Comparison of ENCODE assay signal across 20 mouse cellular contexts in genomic region chr10:70581556-70582211, GRCm38 (mm10).
DNase-seq lines count a peak whose midpoint lies in the region; ATAC-seq and TF ChIP-seq lines count a peak whose summit lies in the region.
"Had no signal": no experiment of that assay in that cellular context is flagged by ENCODE, and none has a peak within 500 bp of the region (broad histone marks: within the 10 kb centered on the region; RNA-seq: fewer than 3 reads in every experiment).

No protein-coding gene starts in this region.

- H3K27ac ChIP-seq in hindbrain, postnatal 0 days = peak overlapping the region; percentile 6; the same call in 1 of the 2 replicates
- H3K27ac ChIP-seq in hindbrain, embryonic 12.5 days = no peak overlapping the region
- H3K27ac ChIP-seq in forebrain, embryonic 13.5 days = no peak overlapping the region
- H3K27ac ChIP-seq: embryonic facial prominence, embryonic 13.5 days; gastrocnemius, adult 2 months; hindbrain, embryonic 15.5 days; kidney, embryonic 15.5 days; liver, embryonic 14.5 days; midbrain, embryonic 12.5 days; neural tube, embryonic 12.5 days had no signal

- 0 out of 2 replicates have a peak, but pooled peaks have one; percentile 27 for ATAC-seq in hindbrain, postnatal 0 days
- no peak for ATAC-seq in hindbrain, embryonic 12.5 days (ENCODE audit: low FRiP score)
- no peak for ATAC-seq in forebrain, embryonic 13.5 days
- ATAC-seq: forebrain, postnatal 0 days; intestine, embryonic 16.5 days had no signal

- no peak overlapping the region for H3K4me2 ChIP-seq in hindbrain, postnatal 0 days (ENCODE audit: low read depth, low read length)
- H3K4me2 ChIP-seq in hindbrain, embryonic 12.5 days (replicated peaks) = no peak overlapping the region
- no peak overlapping the region for H3K4me2 ChIP-seq in forebrain, embryonic 13.5 days
- H3K4me2 ChIP-seq: embryonic facial prominence, embryonic 13.5 days; hindbrain, embryonic 15.5 days; kidney, embryonic 15.5 days; midbrain, embryonic 12.5 days; neural tube, embryonic 12.5 days had no signal

- H3K36me3 ChIP-seq in hindbrain, postnatal 0 days (ENCODE audit: insufficient read depth, low read length) = no peaks in the 10 kb centered on the region
- H3K36me3 ChIP-seq in hindbrain, embryonic 12.5 days = no peaks in the 10 kb centered on the region
- H3K36me3 ChIP-seq in forebrain, embryonic 13.5 days (ENCODE audit: poor library complexity, severe bottlenecking) = no peaks in the 10 kb centered on the region
- H3K36me3 ChIP-seq: embryonic facial prominence, embryonic 13.5 days; hindbrain, embryonic 15.5 days; kidney, embryonic 15.5 days; midbrain, embryonic 12.5 days; neural tube, embryonic 12.5 days had no signal

- H3K4me1 ChIP-seq in hindbrain, postnatal 0 days (ENCODE audit: insufficient read depth, low read length) = no peaks in the 10 kb centered on the region; the same call in 1 of the 2 replicates
- H3K4me1 ChIP-seq in hindbrain, embryonic 12.5 days = 0 out of 2 replicates have a peak, but pooled peaks cover 4% of the 10 kb centered on the region
- no peaks in the 10 kb centered on the region for H3K4me1 ChIP-seq in forebrain, embryonic 13.5 days
- H3K4me1 ChIP-seq: embryonic facial prominence, embryonic 13.5 days; kidney, embryonic 15.5 days; midbrain, embryonic 12.5 days; neural tube, embryonic 12.5 days had no signal

- H3K4me3 ChIP-seq in hindbrain, postnatal 0 days (ENCODE audit: low read length) = no peak overlapping the region
- H3K4me3 ChIP-seq in hindbrain, embryonic 12.5 days = no peak overlapping the region
- H3K4me3 ChIP-seq in forebrain, embryonic 13.5 days = no peak overlapping the region
- H3K4me3 ChIP-seq: embryonic facial prominence, embryonic 13.5 days; gastrocnemius, adult 2 months; hindbrain, embryonic 15.5 days; kidney, embryonic 15.5 days; midbrain, embryonic 12.5 days; neural tube, embryonic 12.5 days had no signal

- no peak for DNase-seq in hindbrain, postnatal 0 days (ENCODE audit: low spot score)
- peak; percentile 18 for DNase-seq in brain, embryonic 14.5 days (ENCODE audit: low read depth)
- DNase-seq in cerebellum, postnatal 10 days = peak; percentile 34 to 49
- peak; percentile 24 for DNase-seq in retina, embryonic 14.5 days (ENCODE audit: low spot score)
- no peak for DNase-seq in right cerebral cortex, adult 18-20 months
- DNase-seq: B cell, adult 2 months; forebrain, postnatal 0 days; gastrocnemius, adult 2 months; heart, postnatal 36 days; kidney, postnatal 4 days; thymus, adult 18-20 months had no signal

- 48% methylated on average over 7 of the region's 7 CpGs for whole genome bisulfite sequencing in hindbrain, postnatal 0 days
- 77% methylated on average over 7 of the region's 7 CpGs for WGBS in hindbrain, embryonic 12.5 days
- WGBS in forebrain, embryonic 13.5 days = 81% methylated on average over 7 of the region's 7 CpGs

- no peak for TF ChIP-seq CTCF in hindbrain, postnatal 0 days (IDR thresholded peaks at IDR 0.05; ENCODE audit: low read depth)
- TF ChIP-seq CTCF in brain, embryonic 14.5 days (IDR thresholded peaks at IDR 0.05; ENCODE audit: borderline replicate concordance, extremely low read depth, insufficient read depth, insufficient read length) = no peak

- no peak overlapping the region for H3K9ac ChIP-seq in hindbrain, postnatal 0 days (replicated peaks; ENCODE audit: low read length)
- no peak overlapping the region for H3K9ac ChIP-seq in hindbrain, embryonic 12.5 days
- no peak overlapping the region for H3K9ac ChIP-seq in forebrain, embryonic 13.5 days
- H3K9ac ChIP-seq: embryonic facial prominence, embryonic 13.5 days; forebrain, postnatal 0 days; hindbrain, embryonic 15.5 days; kidney, embryonic 15.5 days; liver, embryonic 14.5 days; midbrain, embryonic 12.5 days; neural tube, embryonic 12.5 days had no signal

- no peaks in the 10 kb centered on the region for H3K9me3 ChIP-seq in hindbrain, postnatal 0 days (ENCODE audit: low read length)
- H3K9me3 ChIP-seq in hindbrain, embryonic 12.5 days (replicated peaks) = no peaks in the 10 kb centered on the region
- no peaks in the 10 kb centered on the region for H3K9me3 ChIP-seq in forebrain, embryonic 13.5 days (replicated peaks)
- H3K9me3 ChIP-seq: embryonic facial prominence, embryonic 13.5 days; hindbrain, embryonic 15.5 days; kidney, embryonic 15.5 days; midbrain, embryonic 12.5 days; neural tube, embryonic 12.5 days had no signal

- H3K27me3 ChIP-seq in hindbrain, postnatal 0 days (ENCODE audit: insufficient read depth, low read length) = no peaks in the 10 kb centered on the region
- no peaks in the 10 kb centered on the region for H3K27me3 ChIP-seq in hindbrain, embryonic 12.5 days
- H3K27me3 ChIP-seq in forebrain, embryonic 13.5 days = no peaks in the 10 kb centered on the region
- H3K27me3 ChIP-seq: embryonic facial prominence, embryonic 13.5 days; hindbrain, embryonic 15.5 days; kidney, embryonic 15.5 days; midbrain, embryonic 12.5 days; neural tube, embryonic 12.5 days had no signal

- no peak for TF ChIP-seq POLR2A in brain, embryonic 14.5 days (IDR thresholded peaks at IDR 0.05; ENCODE audit: borderline replicate concordance, extremely low read depth, insufficient read depth, insufficient read length, poor library complexity, severe bottlenecking)

Comparison
In these comparisons a context has a peak if more than half of its experiments do, and no peak if none do; other contexts are left out.
1. DNase-seq: peak in brain, embryonic 14.5 days (single experiment), cerebellum, postnatal 10 days (2 of 2) and retina, embryonic 14.5 days (single experiment); none in hindbrain, postnatal 0 days (single experiment) and right cerebral cortex, adult 18-20 months (single experiment).